Mouse (Mus musculus) kidney, adult 11 months (tissue): Measurements from ENCODE around the gene Wdsub1.

Source experiments
- DNase-seq: peaks from one replicate; pipeline ENCODE4 v3.0.0; 2022

Wdsub1 gene

GRCm38 (mm10) chr2:59802722-59803387, 79.5 kb downstream of the Wdsub1 start:
- no peak for DNase-seq
